Mouse (Mus musculus): ENCODE measurements around the gene Gm20422.

DNA sequence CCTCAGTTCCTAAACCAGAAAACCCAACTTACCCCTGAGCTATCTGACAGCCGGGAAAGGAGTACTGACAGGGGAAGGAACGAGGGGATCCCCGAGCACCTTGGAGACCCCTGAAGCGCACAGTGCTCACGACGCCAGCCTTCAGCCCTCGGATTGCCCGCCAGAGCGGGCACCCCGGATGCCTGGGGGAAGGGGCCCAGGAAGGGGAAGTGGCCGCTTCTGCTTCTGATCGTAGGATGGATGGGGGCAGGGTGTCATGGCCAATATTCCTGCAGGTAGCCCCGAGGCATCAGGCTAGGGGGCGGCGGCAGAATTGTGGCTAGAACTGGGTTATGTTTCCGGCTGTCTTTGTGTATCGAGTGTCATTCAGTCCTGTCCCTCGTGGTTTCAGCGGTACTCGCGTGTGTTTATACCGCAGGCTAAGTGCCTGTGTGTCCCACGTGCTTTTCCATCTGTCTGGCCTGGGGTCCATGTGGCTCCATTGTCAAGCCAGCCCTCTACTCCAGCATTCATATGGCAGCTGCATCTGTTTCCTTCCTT is 34.2 kb upstream of the Gm20422 start:
- no peak for TF ChIP-seq CTCF (IDR thresholded peaks at IDR 0.05; ENCODE audit: insufficient read depth, low read length)
- no peak for TF ChIP-seq POLR2A (IDR thresholded peaks at IDR 0.05; ENCODE audit: borderline replicate concordance, extremely low read depth, low read depth, low read length)

All from lung, adult 2 months (tissue).